Comparison of ENCODE assay signal across 11 mouse cellular contexts in genomic region chr13:91809476-91809875, GRCm38 (mm10). TPM values are rescaled to one million over a fixed set of nuclear protein-coding genes. Genes with fewer than 3 reads are reported as not detected.
DNase-seq lines count a peak whose midpoint lies in the region; TF ChIP-seq lines count a peak whose summit lies in the region.
"Had no signal": no experiment of that assay in that cellular context is flagged by ENCODE, and none has a peak within 500 bp of the region (broad histone marks: within the 10 kb centered on the region; RNA-seq: fewer than 3 reads in every experiment).

No protein-coding gene starts in this region.

- H3K9me3 ChIP-seq in E14TG2a.4 (ENCODE audit: low read length) = peaks cover 7% of the 10 kb centered on the region; the same call in 1 of the 2 replicates

- H3K27me3 ChIP-seq in E14TG2a.4 (ENCODE audit: insufficient read depth, low read length) = no peaks in the 10 kb centered on the region
- H3K27me3 ChIP-seq: hindbrain, embryonic 15.5 days; megakaryocyte, embryonic 14.5 days had no signal

- H3K4me1 ChIP-seq in E14TG2a.4 (replicated peaks; ENCODE audit: low read depth, low read length) = peaks cover 16% of the 10 kb centered on the region

- peak; percentile 72 for TF ChIP-seq CTCF in E14TG2a.4 (conservative IDR thresholded peaks at IDR 0.05; ENCODE audit: low read length)

- DNase-seq in layer of hippocampus, adult 9-10 months (ENCODE audit: low spot score) = peak; percentile 12
- DNase-seq in layer of hippocampus, postnatal 36 days = no peak
- DNase-seq in CD4-positive helper T cell, adult 2 months (ENCODE audit: low read depth, low spot score) = peak; percentile 48
- DNase-seq in c-Kit-positive CD71-positive TER-119-positive erythroid progenitor cells, embryonic 14.5 days (ENCODE audit: low spot score) = peak; percentile 39
- no peak for DNase-seq in frontal cortex, postnatal 10 days (ENCODE audit: low spot score in 2 of 2)
- DNase-seq in left cerebral cortex, postnatal 4 days = no peak
- no peak for DNase-seq in left cerebral cortex, postnatal 10 days (ENCODE audit: extremely low spot score in 1 of 2, low spot score in 2 of 2)
- DNase-seq: gastrocnemius, postnatal 25 days had no signal

- intact Hi-C loops in left cerebral cortex, postnatal 4 days (cut with DNase I) = loop anchor here (5.0 kb wide), 1 partner anchor 523 kb away; no protein-coding TSS in a partner anchor
- intact Hi-C loops in left cerebral cortex, postnatal 10 days (cut with DNase I) = loop anchor here (5.0 kb wide), 1 partner anchor 528 kb away; no protein-coding TSS in a partner anchor

- peaks cover 15% of the 10 kb centered on the region for H3K36me3 ChIP-seq in E14TG2a.4 (ENCODE audit: insufficient read depth, low read length)

- no peak overlapping the region for H3K4me3 ChIP-seq in E14TG2a.4 (replicated peaks; ENCODE audit: low read length)
- H3K4me3 ChIP-seq: hindbrain, embryonic 15.5 days; megakaryocyte, embryonic 14.5 days had no signal

RNA-seq across cellular contexts. Expression of gene Zcchc9, which starts 2.0 kb away (rescaled TPM):
- total RNA-seq in layer of hippocampus, postnatal 36 days (2021) = 10 to 100 TPM; 14.5 to 18.5 TPM
- total RNA-seq in left cerebral cortex, postnatal 4 days (2021) = 10 to 100 TPM; 15.4 to 18.6 TPM
- total RNA-seq in left cerebral cortex, postnatal 10 days (2021) = 10 to 100 TPM; 15.3 to 15.9 TPM

Comparison
In these comparisons a context has a peak if more than half of its experiments do, and no peak if none do; other contexts are left out.
1. DNase-seq: peak in layer of hippocampus, adult 9-10 months (single experiment), CD4-positive helper T cell, adult 2 months (single experiment) and c-Kit-positive CD71-positive TER-119-positive erythroid progenitor cells, embryonic 14.5 days (single experiment); none in layer of hippocampus, postnatal 36 days (0 of 2), frontal cortex, postnatal 10 days (0 of 2), left cerebral cortex, postnatal 4 days (single experiment) and left cerebral cortex, postnatal 10 days (0 of 2).